Mouse (Mus musculus) testis, postnatal 10 days (tissue): ENCODE results near the gene Tcte1.

ENCODE experiments used
- DNase-seq: peaks from one replicate; pipeline ENCODE4 v3.0.0; 2021; ENCODE audit warnings: low spot score

Gene Tcte1

GRCm38 (mm10) chr17:45515204-45515726, 8.0 kb upstream of the Tcte1 start:
- DNase-seq = no peak

DNA sequence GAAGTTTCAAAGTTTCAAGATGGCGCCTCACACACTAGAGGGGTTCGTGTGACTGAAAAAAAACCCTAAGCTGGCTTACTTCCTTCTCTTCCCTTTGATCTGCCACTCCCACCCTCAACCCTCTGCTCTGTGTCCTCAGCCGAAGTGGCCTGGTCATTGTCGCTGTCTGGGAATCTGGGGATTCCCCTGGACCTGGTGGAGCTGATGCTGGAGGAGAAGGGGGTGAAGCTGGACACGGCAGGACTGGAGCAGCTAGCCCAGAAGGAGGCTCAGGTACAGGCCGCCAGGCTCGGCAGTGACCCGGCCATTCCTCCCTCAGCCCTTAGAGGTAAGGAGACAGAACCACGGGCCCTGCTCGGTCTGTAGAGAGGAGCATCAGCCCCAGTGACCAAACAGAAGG, 7.4 kb upstream of the Tcte1 start:
- no peak for DNase-seq

GRCm38 (mm10) chr17:45516488-45516887, 6.7 kb upstream of the Tcte1 start:
- peak; percentile 90 for DNase-seq

DNA sequence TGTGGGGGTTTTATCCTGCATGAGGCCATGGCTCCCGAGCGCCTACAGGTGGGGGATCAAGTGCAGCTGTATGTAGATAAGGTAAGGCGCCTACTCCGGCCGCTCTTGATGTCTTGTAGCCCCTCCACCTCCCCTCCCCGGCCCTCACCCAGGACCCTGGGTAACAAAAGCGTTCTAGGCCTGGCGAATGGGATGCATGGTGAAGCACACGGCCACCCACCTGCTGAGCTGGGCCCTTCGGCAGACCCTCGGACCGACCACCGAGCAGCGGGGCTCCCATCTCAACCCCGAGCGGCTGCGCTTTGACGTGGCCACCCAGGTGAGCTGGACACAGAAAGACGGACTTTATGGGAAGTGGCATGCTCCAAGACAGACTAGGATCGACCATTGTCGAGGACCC, 6.1 kb upstream of the Tcte1 start:
- no peak for DNase-seq

- DNase-seq = no peak
Measured at GRCm38 (mm10) chr17:45517549-45518215, 5.6 kb upstream of the Tcte1 start.

DNA sequence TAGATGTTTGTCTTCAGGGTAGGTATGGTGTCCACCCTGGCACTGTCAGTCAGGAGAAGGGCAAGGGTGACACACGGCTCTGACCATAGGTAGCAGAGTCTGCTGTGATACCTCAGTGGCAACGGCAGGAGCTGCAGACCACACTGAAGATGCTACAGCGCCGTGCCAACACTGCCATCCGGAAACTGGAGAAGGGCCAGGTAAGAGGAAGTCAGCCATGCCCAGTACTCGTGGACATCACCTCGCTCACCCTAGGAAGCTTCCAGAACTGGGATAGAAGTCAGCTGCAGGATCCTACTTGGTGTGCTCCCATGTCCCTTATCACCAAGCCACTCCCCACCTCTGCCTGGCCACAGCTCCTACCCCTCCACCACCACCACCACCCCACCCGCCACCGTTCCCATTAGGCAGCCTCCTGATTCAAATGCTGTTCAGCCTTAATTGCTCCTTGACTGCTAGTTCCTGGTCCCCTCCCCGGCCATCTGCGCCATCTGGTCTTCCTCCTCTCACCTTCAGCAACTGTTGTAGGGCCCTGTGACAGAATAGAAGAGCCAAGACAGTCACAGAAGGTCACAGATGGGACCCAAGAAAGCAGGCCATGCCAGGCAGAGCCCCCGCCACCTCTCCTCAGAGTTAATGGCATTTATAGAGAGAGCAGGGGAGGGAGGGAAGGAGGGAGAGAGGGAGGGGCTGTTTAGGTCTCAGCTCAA, 4.3 kb upstream of the Tcte1 start:
- DNase-seq = no peak

DNA sequence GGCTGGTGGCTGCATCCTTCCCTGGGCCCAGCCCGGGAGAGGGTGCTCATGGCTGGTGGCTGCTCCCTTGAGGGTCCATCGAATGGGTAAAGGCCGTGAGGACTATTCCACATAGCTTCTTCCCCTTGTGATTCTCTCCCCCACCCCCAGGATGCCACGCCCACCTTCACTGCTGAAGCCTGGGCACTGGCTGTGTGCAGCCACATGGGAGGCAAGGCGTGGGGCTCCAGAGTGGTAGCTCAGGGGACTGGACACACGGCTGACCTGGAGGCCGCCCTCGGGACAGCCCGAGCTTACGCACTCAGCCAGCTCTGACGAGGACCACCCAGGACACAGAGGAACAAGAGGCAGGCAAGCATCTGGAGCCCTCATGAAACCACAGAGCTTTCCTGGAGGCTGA, 3.1 kb upstream of the Tcte1 start:
- DNase-seq = no peak

DNA sequence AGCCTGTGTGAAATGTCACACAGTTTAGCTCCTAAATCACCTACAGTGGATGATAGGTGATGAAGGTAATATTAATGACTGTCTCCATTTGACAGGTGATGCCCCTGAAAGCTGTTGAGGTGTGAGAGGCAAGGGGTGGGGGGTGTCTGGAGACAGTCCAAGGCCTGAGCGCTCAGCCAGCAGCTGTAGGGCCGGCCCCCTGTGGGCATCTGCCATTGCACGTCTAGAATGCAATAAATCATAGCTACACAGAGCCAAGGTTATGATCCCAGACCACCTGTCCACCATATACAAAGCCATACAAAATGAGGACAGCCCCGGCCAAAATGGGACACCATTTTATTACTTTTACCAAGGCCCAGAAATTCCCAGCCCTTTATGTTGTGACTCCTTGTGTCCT, 1.7 kb downstream of the Tcte1 start:
- DNase-seq = no peak

DNA sequence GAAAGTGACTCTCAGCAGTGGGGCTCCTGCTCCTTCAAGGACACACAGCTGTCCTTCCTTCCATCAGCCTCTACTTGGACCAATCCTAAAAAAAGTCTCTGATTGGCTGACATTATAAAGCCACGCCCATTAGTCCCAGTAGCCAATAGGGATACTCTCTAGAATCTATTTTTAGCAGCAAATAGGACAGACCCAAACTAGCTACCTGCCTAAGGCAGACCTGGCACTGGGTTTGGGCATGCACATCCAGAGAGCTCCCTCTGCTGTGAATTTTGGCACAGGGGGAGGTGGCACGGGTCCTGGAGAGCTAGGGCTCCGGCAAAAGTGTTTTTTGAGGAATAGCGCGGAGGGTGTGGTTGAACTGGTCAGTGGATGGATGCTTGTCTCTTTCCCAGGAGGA, 3.3 kb downstream of the Tcte1 start:
- DNase-seq = no peak

DNA sequence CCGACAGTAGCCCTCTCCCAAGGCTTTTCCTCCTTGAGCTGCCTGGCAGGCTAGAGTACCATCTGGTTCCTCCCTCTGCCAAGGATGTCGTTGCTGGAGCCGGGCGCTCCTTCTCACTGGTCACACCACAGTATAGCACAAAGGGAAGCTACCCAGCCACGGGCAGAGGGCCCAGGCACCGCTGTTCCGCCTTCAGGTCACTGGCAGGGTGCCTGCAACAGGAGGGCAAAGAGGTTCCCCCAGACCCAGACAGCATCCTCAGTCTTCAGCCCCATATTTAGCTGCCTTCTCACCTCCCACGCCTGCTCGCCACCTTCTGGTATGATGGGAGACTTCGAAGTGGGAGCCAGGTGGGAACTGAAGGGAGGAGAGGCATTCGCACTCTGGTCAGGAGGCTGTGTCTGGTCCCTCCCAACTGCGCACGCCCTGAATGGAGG, 7.1 kb downstream of the Tcte1 start:
- DNase-seq = no peak

- no peak for DNase-seq
Measured at GRCm38 (mm10) chr17:45532896-45533295, 9.7 kb downstream of the Tcte1 start.

GRCm38 (mm10) chr17:45536264-45536663, 13.0 kb downstream of the Tcte1 start:
- DNase-seq = peak; percentile 70

DNA sequence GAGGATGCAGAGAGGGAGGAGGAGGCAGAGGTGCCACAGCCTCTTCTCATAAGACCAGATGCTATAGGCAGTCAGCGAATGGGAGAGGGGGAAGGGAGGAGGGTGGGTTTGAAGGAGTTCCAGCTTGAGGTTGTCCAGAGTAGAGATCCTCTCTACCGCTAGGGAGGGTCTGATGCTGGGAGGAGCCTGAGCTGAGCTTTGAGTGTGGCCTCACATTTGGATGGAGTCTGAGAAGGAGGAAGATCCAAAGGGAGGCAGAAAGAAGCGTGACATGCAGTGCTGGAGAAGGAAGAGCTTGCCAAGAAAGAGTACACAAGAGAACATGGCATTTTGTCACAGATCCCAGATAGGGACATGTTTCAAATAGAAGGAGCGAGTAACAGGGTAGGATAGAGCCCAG, 15.2 kb downstream of the Tcte1 start:
- no peak for DNase-seq

DNA sequence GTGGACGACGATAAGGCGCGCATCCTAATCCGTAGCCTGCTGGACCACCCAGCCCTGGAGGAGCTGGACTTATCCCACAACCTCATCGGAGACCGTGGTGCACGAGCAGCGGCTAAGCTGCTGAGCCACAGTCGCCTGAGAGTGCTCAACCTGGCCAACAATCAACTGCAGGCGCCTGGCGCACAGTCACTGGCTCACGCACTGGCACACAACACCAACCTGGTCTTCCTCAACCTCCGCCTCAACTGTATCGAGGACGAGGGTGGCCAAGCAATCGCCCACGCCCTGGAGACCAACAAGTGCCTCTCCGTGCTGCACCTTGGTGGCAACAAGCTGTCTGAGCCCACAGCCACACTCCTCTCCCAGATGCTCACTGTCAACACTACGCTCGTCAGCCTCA, 16.4 kb downstream of the Tcte1 start:
- no peak for DNase-seq

GRCm38 (mm10) chr17:45542129-45542528, 18.9 kb downstream of the Tcte1 start:
- DNase-seq = no peak

GRCm38 (mm10) chr17:45542705-45543104, 19.5 kb downstream of the Tcte1 start:
- no peak for DNase-seq

- no peak for DNase-seq
Measured at GRCm38 (mm10) chr17:45543115-45543514, 19.9 kb downstream of the Tcte1 start.

GRCm38 (mm10) chr17:45544001-45544872, 21.0 kb downstream of the Tcte1 start:
- no peak for DNase-seq

DNA sequence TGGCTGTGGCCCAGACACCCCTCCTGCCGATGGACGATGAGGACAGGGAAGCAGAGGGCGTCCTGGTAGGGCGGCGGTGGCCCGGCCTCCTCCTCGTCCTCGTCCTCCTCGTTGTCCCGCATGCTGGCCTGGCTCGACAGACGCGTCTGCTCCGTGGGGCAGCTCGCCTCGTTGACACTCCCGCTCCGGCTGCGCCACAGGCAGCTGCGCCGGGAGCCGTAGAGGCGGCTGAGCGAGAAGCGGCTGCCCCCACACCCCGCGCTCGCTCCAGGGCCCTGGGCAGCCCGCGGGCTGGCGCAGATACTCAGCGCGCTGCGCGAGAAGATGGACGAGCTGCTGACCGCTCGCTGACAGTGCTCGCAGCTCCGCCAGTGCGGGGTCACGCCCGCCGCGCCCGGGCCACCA, 21.6 kb downstream of the Tcte1 start:
- no peak for DNase-seq

DNA sequence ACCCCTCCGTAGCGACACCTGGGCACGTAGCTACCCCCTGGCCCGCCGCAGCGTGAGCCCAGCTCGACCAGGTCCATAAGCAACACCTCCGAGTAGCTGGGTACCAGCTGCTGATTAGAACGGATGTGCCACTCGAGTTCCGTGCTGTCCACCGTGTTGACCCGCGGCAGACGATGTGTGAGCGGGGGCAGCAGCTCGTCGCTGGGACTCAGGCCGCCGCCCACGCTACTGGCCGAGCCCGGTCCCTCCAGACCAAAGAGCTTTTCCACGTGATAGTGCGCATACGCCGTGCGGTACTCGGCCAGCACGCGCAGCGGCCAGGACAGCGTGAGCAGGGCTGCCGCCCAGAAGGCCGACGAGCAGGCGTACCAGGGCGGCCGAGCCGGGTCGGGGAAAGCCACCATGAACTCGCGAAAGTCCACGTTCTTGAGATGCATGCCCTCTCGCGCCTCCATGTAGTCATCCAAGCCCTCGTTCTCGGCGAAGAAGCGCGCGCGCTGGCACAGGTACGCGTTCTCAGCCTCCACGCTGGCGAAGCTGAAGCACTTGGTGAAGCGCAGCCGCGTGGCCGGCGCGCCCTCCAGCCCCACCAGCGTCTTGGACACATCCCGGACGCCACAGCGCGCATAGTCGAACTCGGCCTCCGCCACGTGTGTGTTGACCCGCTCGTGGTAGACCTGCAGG, 22.2 kb downstream of the Tcte1 start:
- no peak for DNase-seq

DNA sequence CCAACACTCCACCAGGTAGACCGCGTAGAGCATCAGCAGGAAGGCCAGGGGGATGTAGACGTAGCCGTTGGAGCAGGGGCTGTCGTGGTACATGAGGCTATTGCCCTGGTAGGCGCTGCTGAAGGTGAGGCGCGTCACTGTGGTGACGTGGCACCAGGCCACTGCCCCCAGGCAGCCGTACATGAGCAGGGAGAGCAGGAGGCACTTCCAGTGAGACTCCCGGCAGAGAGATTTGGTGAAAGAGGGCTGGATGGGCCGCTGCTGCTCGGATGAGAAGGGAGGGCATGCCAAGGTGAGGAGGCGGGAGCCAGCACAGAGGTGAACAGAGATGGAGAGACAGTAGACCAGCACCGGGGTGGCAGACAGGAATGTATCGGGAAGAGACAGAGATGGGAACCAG, 23.7 kb downstream of the Tcte1 start:
- no peak for DNase-seq
